Mouse (Mus musculus): ENCODE results near the gene Syngap1.

GRCm38 (mm10) chr17:26933419-26933818 lies 7.6 kb upstream of the Syngap1 start:
- TF ChIP-seq CTCF (IDR thresholded peaks at IDR 0.05; ENCODE audit: low read depth) (no peak; the same call in 1 of the 2 replicates), EP300 (IDR thresholded peaks at IDR 0.05; ENCODE audit: low read depth) (no peak)

All from liver, embryonic 14.5 days (tissue).